Comparison of ENCODE assay signal across 34 mouse cellular contexts in genomic region chr5:138253061-138253460, GRCm38 (mm10). TPM values are rescaled to one million over a fixed set of nuclear protein-coding genes. Genes with fewer than 3 reads are reported as not detected.
"Had no signal": no experiment of that assay in that cellular context is flagged by ENCODE, and none has a peak within 500 bp of the region (broad histone marks: within the 10 kb centered on the region; RNA-seq: fewer than 3 reads in every experiment).

No protein-coding gene starts in this region.

- H3K4me3 ChIP-seq: layer of hippocampus, adult 2 months; limb, embryonic 12.5 days; limb, embryonic 15.5 days; liver, embryonic 13.5 days; lung, embryonic 15.5 days; myocyte; neural tube, embryonic 13.5 days; stomach, embryonic 15.5 days had no signal

- H3K27ac ChIP-seq: kidney, postnatal 0 days; layer of hippocampus, adult 2 months; limb, embryonic 12.5 days; limb, embryonic 15.5 days; liver, embryonic 13.5 days; lung, embryonic 15.5 days; neural tube, embryonic 13.5 days; stomach, embryonic 15.5 days had no signal

- H3K36me3 ChIP-seq: stomach, embryonic 15.5 days had no signal

- H3K9me3 ChIP-seq: limb, embryonic 12.5 days; liver, embryonic 13.5 days; lung, embryonic 15.5 days; neural tube, embryonic 13.5 days; stomach, embryonic 15.5 days had no signal

- H3K27me3 ChIP-seq: limb, embryonic 12.5 days; limb, embryonic 15.5 days; liver, embryonic 13.5 days; lung, embryonic 15.5 days; neural tube, embryonic 13.5 days; stomach, embryonic 15.5 days had no signal

- DNase-seq: kidney, adult 2 months; kidney, postnatal 25 days; layer of hippocampus, postnatal 36 days; left cerebral cortex, postnatal 4 days; liver, embryonic 13.5 days; lung, adult 18-20 months; lung, postnatal 10 days; lung, postnatal 4 days; midbrain, embryonic 14.5 days; retina, postnatal 1 day; right cerebral cortex, postnatal 25 days; spleen, adult 18-20 months; thymus, adult 18-20 months; thymus, postnatal 25 days had no signal

- H3K4me2 ChIP-seq: limb, embryonic 12.5 days; limb, embryonic 15.5 days; liver, embryonic 13.5 days; lung, embryonic 15.5 days; midbrain, embryonic 11.5 days; neural tube, embryonic 13.5 days; stomach, embryonic 15.5 days had no signal

- ATAC-seq: intestine, postnatal 0 days had no signal

- H3K9ac ChIP-seq: limb, embryonic 12.5 days; limb, embryonic 15.5 days; liver, embryonic 13.5 days; lung, embryonic 15.5 days; neural tube, embryonic 13.5 days; stomach, embryonic 15.5 days had no signal

RNA-seq across cellular contexts. Expression of gene Gal3st4, which starts 19.6 kb away (rescaled TPM):
- total RNA-seq: megakaryocyte-erythroid progenitor cell, adult 5-6 weeks; monocyte, adult 5-6 weeks; neutrophil, adult 5-6 weeks had no signal
- polyA plus RNA-seq: myocyte had no signal

RNA-seq across cellular contexts. Expression of gene Gm43720, which starts 26.7 kb away (rescaled TPM):
- total RNA-seq: layer of hippocampus, postnatal 10 days; layer of hippocampus, postnatal 36 days; left cerebral cortex, adult 8-10 months; left cerebral cortex, postnatal 14 days; megakaryocyte progenitor cell, adult 5-6 weeks; megakaryocyte-erythroid progenitor cell, adult 5-6 weeks; monocyte, adult 5-6 weeks; neutrophil, adult 5-6 weeks had no signal
- polyA plus RNA-seq: kidney, adult 2 months; kidney, embryonic 14.5 days; large intestine, adult 2 months; liver, embryonic 13.5 days; midbrain, embryonic 14.5 days; neural tube, embryonic 13.5 days; testis, adult 2 months had no signal
